Mouse (Mus musculus) adrenal gland, adult 18-20 months (tissue): ENCODE results near the gene Egfl7. TPM values are rescaled to one million over a fixed set of nuclear protein-coding genes. Genes with fewer than 3 reads are reported as not detected.

Source experiments
- DNase-seq, 2 experiments: peaks; one replicate each; pipeline ENCODE4 v3.0.0; 2021 to 2022; ENCODE audit warnings: low spot score in 2 of 2
- total RNA-seq, 2 experiments: library from RNA; stranded (reverse); gene quantifications; 1 replicate in 1 of 2; 2 replicates in 1 of 2; pipeline ENCODE4 v1.2.3; 2021

Egfl7 gene
- total RNA-seq, 2 experiments from 2014 or later: 97.9 to 102 TPM

- DNase-seq: no peak
These were observed 11.1 kb downstream of the Egfl7 start for GRCm38 (mm10) chr2:26590962-26591361.

GRCm38 (mm10) chr2:26591416-26591815, 11.6 kb downstream of the Egfl7 start:
- DNase-seq: no peak

- no peak for DNase-seq
These were observed 13.6 kb downstream of the Egfl7 start for GRCm38 (mm10) chr2:26593211-26594021.

GRCm38 (mm10) chr2:26594022-26594346, 14.2 kb downstream of the Egfl7 start:
- DNase-seq: peak in 1 of 2 experiments; percentile 57

GRCm38 (mm10) chr2:26594461-26594933, 14.7 kb downstream of the Egfl7 start:
- DNase-seq: no peak

- no peak for DNase-seq
These were observed 15.3 kb downstream of the Egfl7 start for GRCm38 (mm10) chr2:26594934-26595724.

GRCm38 (mm10) chr2:26595725-26596435, 16.1 kb downstream of the Egfl7 start:
- no peak for DNase-seq

GRCm38 (mm10) chr2:26596898-26597297, 17.1 kb downstream of the Egfl7 start:
- no peak for DNase-seq

- DNase-seq: no peak
These were observed 18.0 kb downstream of the Egfl7 start for GRCm38 (mm10) chr2:26597810-26598209.

- no peak for DNase-seq
These were observed 18.6 kb downstream of the Egfl7 start for GRCm38 (mm10) chr2:26598462-26598861.

GRCm38 (mm10) chr2:26599965-26600364, 20.2 kb downstream of the Egfl7 start:
- no peak for DNase-seq

GRCm38 (mm10) chr2:26600664-26601063, 20.9 kb downstream of the Egfl7 start:
- DNase-seq: no peak

- DNase-seq: no peak
These were observed 21.8 kb downstream of the Egfl7 start for GRCm38 (mm10) chr2:26601595-26601994.

- no peak for DNase-seq
These were observed 22.8 kb downstream of the Egfl7 start for GRCm38 (mm10) chr2:26602631-26603030.

- DNase-seq: peak in 1 of 2 experiments; percentile 65
These were observed 23.3 kb downstream of the Egfl7 start for GRCm38 (mm10) chr2:26603159-26603558.

GRCm38 (mm10) chr2:26603720-26604671, 24.2 kb downstream of the Egfl7 start, which contains the start of gene Agpat2:
Agpat2 (minus strand) TSS chr2:26604417.
- DNase-seq: peak; percentile 82 to 83

GRCm38 (mm10) chr2:26605331-26605730, 25.5 kb downstream of the Egfl7 start:
- DNase-seq: no peak

- DNase-seq: no peak
These were observed 26.8 kb downstream of the Egfl7 start for GRCm38 (mm10) chr2:26606579-26606978.

GRCm38 (mm10) chr2:26607056-26607910, 27.5 kb downstream of the Egfl7 start:
- no peak for DNase-seq
